Comparison of ENCODE assay signal across 13 mouse cellular contexts in the genomic region with DNA sequence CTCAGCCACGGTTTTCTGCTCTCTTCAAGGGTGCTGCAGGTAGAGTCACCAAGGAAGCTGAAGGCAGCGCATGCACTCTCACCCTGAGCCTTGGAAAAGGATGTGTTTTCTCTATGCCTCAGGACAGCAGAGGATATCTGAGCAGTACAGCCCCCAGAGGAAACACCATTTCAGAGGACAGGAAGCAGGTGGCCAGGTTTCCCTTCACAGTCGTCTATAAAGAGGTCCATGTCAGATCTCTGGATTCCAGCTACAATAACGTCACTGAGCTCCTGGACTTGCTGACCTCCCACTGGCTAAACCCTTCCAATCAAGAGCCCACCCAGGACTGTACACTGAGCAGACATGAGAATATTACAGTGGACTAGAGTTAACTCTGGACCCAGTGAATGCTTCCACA.
DNase-seq lines count a peak whose midpoint lies in the region; ATAC-seq and TF ChIP-seq lines count a peak whose summit lies in the region.
"Had no signal": no experiment of that assay in that cellular context is flagged by ENCODE, and none has a peak within 500 bp of the region (broad histone marks: within the 10 kb centered on the region; RNA-seq: fewer than 3 reads in every experiment).

No protein-coding gene starts in this region.

- no peak overlapping the region for H3K4me3 ChIP-seq in embryonic facial prominence, embryonic 12.5 days
- H3K4me3 ChIP-seq in embryonic facial prominence, embryonic 10.5 days = no peak overlapping the region
- no peak overlapping the region for H3K4me3 ChIP-seq in hindbrain, embryonic 16.5 days (ENCODE audit: low read length)
- H3K4me3 ChIP-seq in hindbrain, postnatal 0 days (ENCODE audit: low read length) = no peak overlapping the region
- no peak overlapping the region for H3K4me3 ChIP-seq in lung, embryonic 16.5 days (ENCODE audit: low read length)
- no peak overlapping the region for H3K4me3 ChIP-seq in stomach, embryonic 15.5 days (replicated peaks)
- H3K4me3 ChIP-seq: limb, embryonic 15.5 days had no signal

- H3K27me3 ChIP-seq in embryonic facial prominence, embryonic 12.5 days = no peaks in the 10 kb centered on the region
- H3K27me3 ChIP-seq in embryonic facial prominence, embryonic 10.5 days (replicated peaks; ENCODE audit: low read depth, poor library complexity, severe bottlenecking) = peaks cover 11% of the 10 kb centered on the region; the same call in 1 of the 2 replicates
- H3K27me3 ChIP-seq in hindbrain, embryonic 16.5 days (replicated peaks; ENCODE audit: control insufficient read depth, insufficient read depth, low read length) = no peaks in the 10 kb centered on the region
- H3K27me3 ChIP-seq in hindbrain, postnatal 0 days (ENCODE audit: insufficient read depth, low read length) = no peaks in the 10 kb centered on the region
- H3K27me3 ChIP-seq in lung, embryonic 16.5 days (ENCODE audit: control insufficient read depth, insufficient read depth, low read depth, low read length) = no peaks in the 10 kb centered on the region
- H3K27me3 ChIP-seq in stomach, embryonic 15.5 days (replicated peaks) = no peaks in the 10 kb centered on the region
- H3K27me3 ChIP-seq: limb, embryonic 15.5 days had no signal

- TF ChIP-seq CTCF in hindbrain, postnatal 0 days (IDR thresholded peaks at IDR 0.05; ENCODE audit: low read depth) = no peak

- DNase-seq in embryonic facial prominence, embryonic 10.5 days (ENCODE audit: low spot score) = no peak
- DNase-seq in hindbrain, postnatal 0 days (ENCODE audit: low spot score) = no peak
- no peak for DNase-seq in lung, postnatal 10 days
- DNase-seq in left cerebral cortex, adult 8-10 months (ENCODE audit: low spot score in 2 of 2) = no peak
- DNase-seq: adrenal gland, adult 2 months; cerebellum, adult 9-10 months; lung, postnatal 4 days; midbrain, embryonic 14.5 days had no signal

- H3K27ac ChIP-seq in embryonic facial prominence, embryonic 12.5 days = no peak overlapping the region
- no peak overlapping the region for H3K27ac ChIP-seq in embryonic facial prominence, embryonic 10.5 days (replicated peaks)
- peak overlapping the region; percentile 39; the same call in 1 of the 2 replicates for H3K27ac ChIP-seq in hindbrain, embryonic 16.5 days (ENCODE audit: low read depth, low read length)
- no peak overlapping the region; the same call in 1 of the 2 replicates for H3K27ac ChIP-seq in hindbrain, postnatal 0 days
- peak overlapping the region; percentile 21; the same call in 1 of the 2 replicates for H3K27ac ChIP-seq in lung, embryonic 16.5 days (ENCODE audit: low read length)
- H3K27ac ChIP-seq in stomach, embryonic 15.5 days = peak overlapping the region; percentile 0; the same call in 1 of the 2 replicates
- H3K27ac ChIP-seq: limb, embryonic 15.5 days had no signal

- no peaks in the 10 kb centered on the region for H3K9me3 ChIP-seq in embryonic facial prominence, embryonic 12.5 days
- no peaks in the 10 kb centered on the region for H3K9me3 ChIP-seq in embryonic facial prominence, embryonic 10.5 days
- H3K9me3 ChIP-seq in hindbrain, embryonic 16.5 days (ENCODE audit: control insufficient read depth, low read length) = no peaks in the 10 kb centered on the region
- no peaks in the 10 kb centered on the region for H3K9me3 ChIP-seq in hindbrain, postnatal 0 days (ENCODE audit: low read length)
- no peaks in the 10 kb centered on the region for H3K9me3 ChIP-seq in lung, embryonic 16.5 days (ENCODE audit: control insufficient read depth, low read length)
- no peaks in the 10 kb centered on the region for H3K9me3 ChIP-seq in stomach, embryonic 15.5 days
- H3K9me3 ChIP-seq: limb, embryonic 15.5 days had no signal

- no peak overlapping the region for H3K9ac ChIP-seq in embryonic facial prominence, embryonic 12.5 days
- no peak overlapping the region for H3K9ac ChIP-seq in hindbrain, embryonic 16.5 days (ENCODE audit: low read depth, low read length)
- no peak overlapping the region for H3K9ac ChIP-seq in hindbrain, postnatal 0 days (replicated peaks; ENCODE audit: low read length)
- H3K9ac ChIP-seq in lung, embryonic 16.5 days (ENCODE audit: low read length) = no peak overlapping the region
- H3K9ac ChIP-seq in stomach, embryonic 15.5 days = no peak overlapping the region
- H3K9ac ChIP-seq: limb, embryonic 15.5 days had no signal

- 0 out of 2 replicates have a peak, but pooled peaks have one; percentile 67 for ATAC-seq in embryonic facial prominence, embryonic 12.5 days (ENCODE audit: insufficient number of reproducible peaks, insufficient read depth, low FRiP score, low TSS enrichment)
- ATAC-seq in hindbrain, embryonic 16.5 days = no peak
- ATAC-seq in hindbrain, postnatal 0 days = no peak
- ATAC-seq in lung, embryonic 16.5 days (ENCODE audit: low read depth) = peak; percentile 34; the same call in 1 of the 2 replicates
- peak; percentile 27; the same call in 1 of the 2 replicates for ATAC-seq in stomach, embryonic 15.5 days (ENCODE audit: insufficient read depth, low FRiP score, low read depth)

- H3K4me2 ChIP-seq in embryonic facial prominence, embryonic 12.5 days (replicated peaks) = no peak overlapping the region
- H3K4me2 ChIP-seq in hindbrain, embryonic 16.5 days (ENCODE audit: low read length) = no peak overlapping the region
- no peak overlapping the region for H3K4me2 ChIP-seq in hindbrain, postnatal 0 days (ENCODE audit: low read depth, low read length)
- no peak overlapping the region for H3K4me2 ChIP-seq in lung, embryonic 16.5 days (ENCODE audit: low read depth, low read length)
- no peak overlapping the region for H3K4me2 ChIP-seq in stomach, embryonic 15.5 days
- H3K4me2 ChIP-seq: limb, embryonic 15.5 days had no signal

- peaks cover 15% of the 10 kb centered on the region for H3K4me1 ChIP-seq in embryonic facial prominence, embryonic 12.5 days
- peaks cover 21% of the 10 kb centered on the region for H3K4me1 ChIP-seq in embryonic facial prominence, embryonic 10.5 days
- H3K4me1 ChIP-seq in hindbrain, embryonic 16.5 days (ENCODE audit: control insufficient read depth, insufficient read depth, low read depth, low read length) = peaks cover 10% of the 10 kb centered on the region; the same call in 1 of the 2 replicates
- H3K4me1 ChIP-seq in hindbrain, postnatal 0 days (ENCODE audit: insufficient read depth, low read length) = peaks cover 12% of the 10 kb centered on the region
- peaks cover 14% of the 10 kb centered on the region for H3K4me1 ChIP-seq in lung, embryonic 16.5 days (replicated peaks; ENCODE audit: control insufficient read depth, insufficient read depth, low read length)
- peaks cover 14% of the 10 kb centered on the region for H3K4me1 ChIP-seq in stomach, embryonic 15.5 days

- WGBS in embryonic facial prominence, embryonic 12.5 days = 40% methylated on average over 4 of the region's 4 CpGs
- 57% methylated on average over 4 of the region's 4 CpGs for WGBS in embryonic facial prominence, embryonic 10.5 days
- WGBS in hindbrain, embryonic 16.5 days = 65% methylated on average over 4 of the region's 4 CpGs
- WGBS in hindbrain, postnatal 0 days = 65% methylated on average over 4 of the region's 4 CpGs
- WGBS in lung, embryonic 16.5 days = 33% methylated on average over 4 of the region's 4 CpGs
- 45% methylated on average over 4 of the region's 4 CpGs for WGBS in stomach, embryonic 15.5 days

- no peaks in the 10 kb centered on the region for H3K36me3 ChIP-seq in embryonic facial prominence, embryonic 12.5 days
- no peaks in the 10 kb centered on the region for H3K36me3 ChIP-seq in embryonic facial prominence, embryonic 10.5 days (replicated peaks)
- no peaks in the 10 kb centered on the region for H3K36me3 ChIP-seq in hindbrain, embryonic 16.5 days (ENCODE audit: control insufficient read depth, insufficient read depth, low read length)
- H3K36me3 ChIP-seq in hindbrain, postnatal 0 days (ENCODE audit: insufficient read depth, low read length) = no peaks in the 10 kb centered on the region
- no peaks in the 10 kb centered on the region for H3K36me3 ChIP-seq in lung, embryonic 16.5 days (ENCODE audit: control insufficient read depth, insufficient read depth, low read length)
- H3K36me3 ChIP-seq in stomach, embryonic 15.5 days = no peaks in the 10 kb centered on the region
- H3K36me3 ChIP-seq: limb, embryonic 15.5 days had no signal

Comparison
In these comparisons a context has a peak if more than half of its experiments do, and no peak if none do; other contexts are left out.
1. H3K27ac ChIP-seq: peak in hindbrain, embryonic 16.5 days (single experiment), lung, embryonic 16.5 days (single experiment) and stomach, embryonic 15.5 days (single experiment); none in embryonic facial prominence, embryonic 12.5 days (single experiment), embryonic facial prominence, embryonic 10.5 days (single experiment) and hindbrain, postnatal 0 days (single experiment).
2. ATAC-seq: peak in embryonic facial prominence, embryonic 12.5 days (single experiment), lung, embryonic 16.5 days (single experiment) and stomach, embryonic 15.5 days (single experiment); none in hindbrain, embryonic 16.5 days (single experiment) and hindbrain, postnatal 0 days (single experiment).